Mouse (Mus musculus): ENCODE measurements around the gene Stra6. TPM values are rescaled to one million over a fixed set of nuclear protein-coding genes. Genes with fewer than 3 reads are reported as not detected.

Stra6 gene
- polyA plus RNA-seq (2015; fragmentation: Nextera tagmentation; extraction: Ambion mirVana): 0.48 and 0.71 TPM in 2 replicates

DNA sequence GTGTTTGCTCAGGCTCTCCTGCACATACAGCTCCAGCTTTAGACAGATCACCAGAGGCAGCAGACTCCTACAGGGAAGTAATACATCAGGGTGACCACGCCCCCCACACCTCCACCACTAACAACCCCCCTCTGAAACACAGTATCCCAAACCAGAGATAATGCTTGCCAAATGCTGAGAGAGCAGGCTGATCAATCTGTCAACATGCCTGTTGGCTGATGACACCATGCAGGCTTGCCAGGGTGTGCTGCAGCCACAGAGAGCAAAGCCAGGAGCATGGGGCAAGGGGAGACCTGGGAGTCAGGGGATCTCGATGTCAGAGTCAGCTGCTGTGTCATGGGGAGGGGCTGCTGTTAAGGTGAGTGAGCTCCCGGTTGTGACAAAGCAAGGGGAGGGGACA, at the start of gene Stra6:
Gene Stra6, plus strand, starts transcription at position 258 of the 400 bp plus-strand sequence.
- Histone ChIP-seq H3K36me3 (ENCODE audit: control insufficient read depth, insufficient read depth) (no peaks in the 10 kb centered on the region), H3K4me2 (replicated peaks; ENCODE audit: low read depth) (no peak within 1 kb of the TSS), H3K9ac (ENCODE audit: low read depth, low read length) (no peak within 1 kb of the TSS), H3K4me3 (ENCODE audit: low read depth, low read length) (no peak within 1 kb of the TSS), H3K27ac (ENCODE audit: low read depth, low read length) (no peak within 1 kb of the TSS), H3K4me1 (replicated peaks; ENCODE audit: control insufficient read depth, insufficient read depth, low read length) (no peaks in the 10 kb centered on the region), H3K9me3 (ENCODE audit: control insufficient read depth) (no peaks in the 10 kb centered on the region), H3K27me3 (replicated peaks; ENCODE audit: control insufficient read depth, insufficient read depth, low read length) (peaks cover 6% of the 10 kb centered on the region)
- ATAC-seq: no peak
- TF ChIP-seq CTCF (IDR thresholded peaks at IDR 0.05; ENCODE audit: low read depth): no peak
- 2% methylated on average over 3 of the region's 3 CpGs for WGBS

DNA sequence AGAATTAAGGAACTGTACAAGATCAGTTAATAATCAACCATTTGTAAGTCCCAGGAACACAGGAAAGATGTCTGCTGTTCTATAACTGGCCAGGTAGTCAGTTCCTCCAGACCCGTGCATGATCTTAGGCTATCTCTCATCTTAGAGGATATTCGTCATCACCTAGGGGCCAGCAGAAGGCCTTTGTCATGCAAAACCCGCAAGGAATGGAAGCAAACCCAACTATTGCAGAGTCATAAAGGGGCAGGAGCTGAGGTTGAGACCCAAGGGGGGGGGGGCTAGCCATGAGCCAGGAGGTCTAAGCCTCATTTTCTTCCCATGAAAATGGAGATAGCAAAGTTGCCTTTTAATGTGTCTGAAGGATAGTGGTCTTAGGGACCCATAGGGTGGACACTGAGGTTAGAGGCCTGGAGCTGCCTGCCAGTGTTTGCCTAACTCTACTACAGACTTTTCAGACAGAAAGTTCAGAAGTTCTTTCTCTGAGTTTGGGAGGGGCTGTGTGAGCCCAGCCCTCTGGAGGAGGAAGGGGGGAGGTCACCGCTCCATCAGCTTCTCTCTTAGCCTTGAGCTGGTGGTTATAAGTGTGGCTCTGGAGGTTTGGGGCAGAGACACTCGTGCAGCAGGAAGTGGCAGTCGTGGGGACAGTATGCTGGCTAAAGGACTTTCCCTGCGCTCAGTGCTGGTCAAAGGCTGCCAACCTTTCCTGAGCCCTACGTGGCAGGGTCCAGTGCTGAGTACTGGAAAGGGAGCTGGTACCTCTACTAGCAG, 49.0 kb upstream of the Stra6 start:
- 32% methylated on average over 8 of the region's 8 CpGs for WGBS
- Histone ChIP-seq H3K9ac (ENCODE audit: low read depth, low read length) (no peak overlapping the region), H3K27ac (ENCODE audit: low read depth, low read length) (no peak overlapping the region), H3K36me3 (ENCODE audit: control insufficient read depth, insufficient read depth) (no peaks in the 10 kb centered on the region), H3K4me2 (replicated peaks; ENCODE audit: low read depth) (no peak overlapping the region), H3K27me3 (replicated peaks; ENCODE audit: control insufficient read depth, insufficient read depth, low read length) (no peaks in the 10 kb centered on the region), H3K4me1 (replicated peaks; ENCODE audit: control insufficient read depth, insufficient read depth, low read length) (no peaks in the 10 kb centered on the region), H3K4me3 (ENCODE audit: low read depth, low read length) (no peak overlapping the region), H3K9me3 (ENCODE audit: control insufficient read depth) (no peaks in the 10 kb centered on the region)
- ATAC-seq: no peak
- TF ChIP-seq CTCF (IDR thresholded peaks at IDR 0.05; ENCODE audit: low read depth): no peak

DNA sequence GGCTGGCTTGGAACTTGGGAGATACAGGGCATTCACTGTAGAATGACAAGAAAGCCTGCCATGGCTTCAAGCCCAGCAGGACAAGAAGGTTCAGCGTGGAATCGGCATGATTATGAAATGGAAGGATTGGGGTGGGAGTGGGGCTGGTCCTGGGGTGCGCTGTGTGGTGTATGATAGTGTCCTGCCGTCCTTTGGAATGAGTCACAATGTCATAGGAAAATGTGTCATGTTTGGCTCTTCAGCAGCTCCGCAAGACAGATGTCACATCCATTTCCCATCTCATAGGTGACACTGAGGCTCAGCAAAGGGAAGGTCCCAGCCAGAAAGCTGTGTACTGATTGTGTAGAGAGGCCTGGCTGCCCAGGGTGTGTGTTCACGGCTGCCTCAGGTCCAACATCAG, 47.7 kb upstream of the Stra6 start:
- H3K27me3 ChIP-seq (replicated peaks; ENCODE audit: control insufficient read depth, insufficient read depth, low read length): no peaks in the 10 kb centered on the region
- no peak overlapping the region for H3K4me3 ChIP-seq (ENCODE audit: low read depth, low read length)
- WGBS: 90% methylated on average over 6 of the region's 6 CpGs
- no peaks in the 10 kb centered on the region for H3K36me3 ChIP-seq (ENCODE audit: control insufficient read depth, insufficient read depth)
- H3K9me3 ChIP-seq (ENCODE audit: control insufficient read depth): no peaks in the 10 kb centered on the region
- H3K4me2 ChIP-seq (replicated peaks; ENCODE audit: low read depth): no peak overlapping the region
- no peaks in the 10 kb centered on the region for H3K4me1 ChIP-seq (replicated peaks; ENCODE audit: control insufficient read depth, insufficient read depth, low read length)
- no peak for TF ChIP-seq CTCF (IDR thresholded peaks at IDR 0.05; ENCODE audit: low read depth)
- no peak for ATAC-seq
- no peak overlapping the region for H3K9ac ChIP-seq (ENCODE audit: low read depth, low read length)
- no peak overlapping the region for H3K27ac ChIP-seq (ENCODE audit: low read depth, low read length)

- Histone ChIP-seq H3K4me3 (ENCODE audit: low read depth, low read length) (no peak overlapping the region), H3K27me3 (replicated peaks; ENCODE audit: control insufficient read depth, insufficient read depth, low read length) (no peaks in the 10 kb centered on the region), H3K27ac (ENCODE audit: low read depth, low read length) (no peak overlapping the region), H3K9me3 (ENCODE audit: control insufficient read depth) (no peaks in the 10 kb centered on the region), H3K36me3 (ENCODE audit: control insufficient read depth, insufficient read depth) (no peaks in the 10 kb centered on the region), H3K9ac (ENCODE audit: low read depth, low read length) (no peak overlapping the region), H3K4me2 (replicated peaks; ENCODE audit: low read depth) (no peak overlapping the region), H3K4me1 (replicated peaks; ENCODE audit: control insufficient read depth, insufficient read depth, low read length) (no peaks in the 10 kb centered on the region)
- no peak for TF ChIP-seq CTCF (IDR thresholded peaks at IDR 0.05; ENCODE audit: low read depth)
- 67% methylated on average over 3 of the region's 3 CpGs for WGBS
- ATAC-seq: no peak
Observed at GRCm38 (mm10) chr9:58016962-58017361, 46.6 kb upstream of the Stra6 start.

DNA sequence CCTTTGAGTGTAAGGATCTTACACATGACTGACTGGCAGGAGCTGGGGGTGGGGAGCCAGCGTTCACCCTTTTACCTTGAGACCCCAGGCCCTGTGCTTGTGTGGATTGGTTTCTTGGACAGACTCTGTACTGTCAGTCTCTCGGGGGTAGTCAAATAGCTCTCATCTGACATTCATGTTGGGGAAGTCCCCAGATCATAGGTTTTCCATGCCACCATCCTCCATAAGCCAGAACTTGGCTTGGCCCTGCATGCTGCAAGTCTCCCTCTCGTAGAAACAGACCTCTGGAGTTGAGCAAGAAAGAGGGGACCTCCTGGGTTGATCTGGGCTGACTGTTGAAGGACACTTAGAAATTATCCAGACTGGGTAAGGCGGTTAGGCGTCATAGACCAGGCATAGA, 45.2 kb upstream of the Stra6 start:
- no peak for ATAC-seq
- 84% methylated on average over 5 of the region's 5 CpGs for WGBS
- no peak overlapping the region for H3K4me3 ChIP-seq (ENCODE audit: low read depth, low read length)
- H3K36me3 ChIP-seq (ENCODE audit: control insufficient read depth, insufficient read depth): no peaks in the 10 kb centered on the region
- H3K4me1 ChIP-seq (replicated peaks; ENCODE audit: control insufficient read depth, insufficient read depth, low read length): no peaks in the 10 kb centered on the region
- TF ChIP-seq CTCF (IDR thresholded peaks at IDR 0.05; ENCODE audit: low read depth): no peak
- no peaks in the 10 kb centered on the region for H3K27me3 ChIP-seq (replicated peaks; ENCODE audit: control insufficient read depth, insufficient read depth, low read length)
- no peak overlapping the region for H3K4me2 ChIP-seq (replicated peaks; ENCODE audit: low read depth)
- no peak overlapping the region for H3K27ac ChIP-seq (ENCODE audit: low read depth, low read length)
- no peak overlapping the region for H3K9ac ChIP-seq (ENCODE audit: low read depth, low read length)
- no peaks in the 10 kb centered on the region for H3K9me3 ChIP-seq (ENCODE audit: control insufficient read depth)

- 86% methylated on average over 9 of the region's 9 CpGs for WGBS
- Histone ChIP-seq H3K36me3 (ENCODE audit: control insufficient read depth, insufficient read depth) (no peaks in the 10 kb centered on the region), H3K4me2 (replicated peaks; ENCODE audit: low read depth) (no peak overlapping the region), H3K4me1 (replicated peaks; ENCODE audit: control insufficient read depth, insufficient read depth, low read length) (no peaks in the 10 kb centered on the region), H3K27me3 (replicated peaks; ENCODE audit: control insufficient read depth, insufficient read depth, low read length) (no peaks in the 10 kb centered on the region), H3K4me3 (ENCODE audit: low read depth, low read length) (no peak overlapping the region), H3K9me3 (ENCODE audit: control insufficient read depth) (no peaks in the 10 kb centered on the region), H3K9ac (ENCODE audit: low read depth, low read length) (no peak overlapping the region), H3K27ac (ENCODE audit: low read depth, low read length) (no peak overlapping the region)
- ATAC-seq: no peak
- no peak for TF ChIP-seq CTCF (IDR thresholded peaks at IDR 0.05; ENCODE audit: low read depth)
Observed at GRCm38 (mm10) chr9:58025995-58026394, 37.6 kb upstream of the Stra6 start.
